ENCODE assay signal across 12 mouse cellular contexts in the genomic region with DNA sequence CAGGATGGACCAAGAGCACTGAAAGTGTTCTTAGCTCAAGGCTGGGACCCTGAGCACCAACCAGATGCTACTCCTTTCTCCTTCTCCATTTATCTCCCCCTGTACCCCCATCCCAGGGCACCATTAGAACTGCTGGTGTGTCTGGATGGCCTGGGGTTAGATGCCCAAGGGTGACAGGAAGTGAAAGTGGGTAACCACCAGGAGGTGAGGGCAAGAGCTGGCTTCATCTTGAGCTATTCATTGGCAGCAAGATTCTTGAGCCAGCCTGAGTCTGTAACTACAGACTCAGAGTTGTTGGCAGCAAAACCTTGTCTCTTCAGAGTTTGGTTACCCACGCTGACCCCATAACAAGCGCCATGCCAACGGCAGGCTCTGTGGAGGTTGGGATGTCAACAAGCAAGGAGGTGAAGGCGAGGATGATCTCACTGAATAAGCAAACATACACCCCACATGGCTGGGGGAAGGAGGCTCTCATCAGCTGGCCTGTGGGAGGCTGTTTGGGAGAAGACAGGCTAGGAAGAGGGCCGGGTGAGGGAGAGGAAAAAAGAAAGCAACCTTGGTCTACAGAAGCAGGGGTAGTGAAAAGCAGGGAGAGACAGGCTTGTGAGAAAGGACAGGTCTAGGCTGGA. TPM values are rescaled to one million over a fixed set of nuclear protein-coding genes. Genes with fewer than 3 reads are reported as not detected.
A peak's percentile ranks its signal among the peaks of the same experiment; 100 is the strongest.
DNase-seq lines count a peak whose midpoint lies in the region; TF ChIP-seq lines count a peak whose summit lies in the region.
"Had no signal": no experiment of that assay in that cellular context is flagged by ENCODE, and none has a peak within 500 bp of the region (broad histone marks: within the 10 kb centered on the region; RNA-seq: fewer than 3 reads in every experiment).

No protein-coding gene starts in this region.

- 20% methylated on average over 5 of the region's 5 CpGs for WGBS in macrophage (ENCODE audit: missing documents)

- no peak for TF ChIP-seq CTCF in left cerebral cortex, adult 2 months (IDR thresholded peaks at IDR 0.05)

- H3K4me3 ChIP-seq in left cerebral cortex, adult 2 months: no peak overlapping the region
- H3K4me3 ChIP-seq in macrophage (ENCODE audit: inconsistent target): no peak overlapping the region
- H3K4me3 ChIP-seq: embryonic facial prominence, embryonic 10.5 days; forebrain, embryonic 12.5 days; heart, adult 2 months; limb, embryonic 13.5 days had no signal

- DNase-seq in left cerebral cortex, adult 2 months (ENCODE audit: extremely low spot score in 1 of 2, low spot score in 2 of 2): peak; percentile 43 to 50
- DNase-seq in left cerebral cortex, adult 11 months (ENCODE audit: low spot score): no peak
- peak; percentile 38 for DNase-seq in 3134 (ENCODE audit: extremely low read depth, insufficient read length, low spot score)
- peak; percentile 38 for DNase-seq in T-cell, adult 2 months (ENCODE audit: low spot score)
- DNase-seq in kidney, postnatal 25 days: no peak
- no peak for DNase-seq in urinary bladder, postnatal 25 days (ENCODE audit: low spot score)
- DNase-seq in gastrocnemius, postnatal 4 days (ENCODE audit: low spot score in 2 of 2): no peak

- H3K79me2 ChIP-seq in macrophage (ENCODE audit: inconsistent target): no peaks in the 10 kb centered on the region

- no peaks in the 10 kb centered on the region for H3K36me3 ChIP-seq in macrophage (ENCODE audit: inconsistent target)
- H3K36me3 ChIP-seq: embryonic facial prominence, embryonic 10.5 days; forebrain, embryonic 12.5 days; limb, embryonic 13.5 days had no signal

- H3K27ac ChIP-seq in left cerebral cortex, adult 2 months: peak overlapping the region; percentile 76
- H3K27ac ChIP-seq in macrophage: peak overlapping the region; percentile 38
- H3K27ac ChIP-seq: embryonic facial prominence, embryonic 10.5 days; forebrain, embryonic 12.5 days; heart, adult 2 months; limb, embryonic 13.5 days had no signal

- intact Hi-C loops in left cerebral cortex, adult 2 months (cut with DNase I): no loop called here

RNA-seq across cellular contexts. Expression of gene Slc20a1, which starts 12.2 kb away (rescaled TPM):
- total RNA-seq in left cerebral cortex, adult 2 months (2021): 100 to 1,000 TPM; 161 to 164 TPM
- total RNA-seq in macrophage (2018; cell fraction: chromatin; rRNA removed): 1,000 to 10,000 TPM in 1 of 26 experiments, 100 to 1,000 TPM in 23, 10 to 100 TPM in 2; 27.6 to 1,007 (median 266) TPM
- 10 to 100 TPM; 20.5 to 80.0 (median 36.1) TPM for total RNA-seq in macrophage (2018; cell fraction: cytosol; rRNA removed)
- total RNA-seq in macrophage (2018; cell fraction: nucleus; rRNA removed): 100 to 1,000 TPM in 19 of 26 experiments, 10 to 100 TPM in 7; 68.3 to 720 (median 172) TPM
- polyA plus RNA-seq in macrophage (2018): 36.9 to 54.7 TPM (median 39.8 TPM) in 3 replicates
- 10 to 100 TPM; 16.9 to 18.7 TPM for total RNA-seq in gastrocnemius, postnatal 4 days (2021)

RNA-seq across cellular contexts. Expression of gene Chchd5, which starts 56.9 kb away (rescaled TPM):
- 10 to 100 TPM; 10.2 to 12.2 TPM for total RNA-seq in left cerebral cortex, adult 2 months (2021)
- total RNA-seq in macrophage (2018; cell fraction: chromatin; rRNA removed): 10 to 100 TPM in 7 of 26 experiments, 1 to 10 TPM in 19; 1.6 to 20.2 (median 5.1) TPM
- total RNA-seq in macrophage (2018; cell fraction: cytosol; rRNA removed): 10 to 100 TPM in 22 of 26 experiments, 1 to 10 TPM in 4; 7.1 to 22.2 (median 17.0) TPM
- 10 to 100 TPM in 7 of 26 experiments, 1 to 10 TPM in 19; 1.4 to 19.5 (median 7.8) TPM for total RNA-seq in macrophage (2018; cell fraction: nucleus; rRNA removed)
- 11.9 to 13.8 TPM (median 13.2 TPM) in 3 replicates for polyA plus RNA-seq in macrophage (2018)
- 10 to 100 TPM; 13.5 to 15.2 TPM for total RNA-seq in gastrocnemius, postnatal 4 days (2021)

Comparison
In these comparisons a context has a peak if more than half of its experiments do, and no peak if none do; other contexts are left out.
1. DNase-seq: peak in left cerebral cortex, adult 2 months (2 of 2), 3134 (single experiment) and T-cell, adult 2 months (single experiment); none in left cerebral cortex, adult 11 months (single experiment), kidney, postnatal 25 days (0 of 2), urinary bladder, postnatal 25 days (single experiment) and gastrocnemius, postnatal 4 days (0 of 2).
2. RNA of gene Slc20a1, which starts 12.2 kb away (total RNA-seq): 161 to 164 TPM in left cerebral cortex, adult 2 months; 16.9 to 18.7 TPM in gastrocnemius, postnatal 4 days; every median in the first group is over 4 times any median in the second.